Mouse (Mus musculus) heart, embryonic 15.5 days (tissue): ENCODE measurements around the gene Zfp691. TPM values are rescaled to one million over a fixed set of nuclear protein-coding genes. Genes with fewer than 3 reads are reported as not detected.
A peak's percentile ranks its signal among the peaks of the same experiment; 100 is the strongest.

ENCODE experiments used
- ATAC-seq: fragments of 200-750 bp; cut with Nextera tagmentation; replicated peaks from 2 replicates; pipeline ENCODE4 v1.8.0; 2017; ENCODE audit warnings: low read depth, moderate TSS enrichment; ENCODE audit not compliant: insufficient number of reproducible peaks, insufficient read depth, low FRiP score
- H3K27ac ChIP-seq: fragments of 300-500 bp; sonication (generic); 2 replicates; pipeline ENCODE4 v1.5.1; 2015; ENCODE audit warnings: mild to moderate bottlenecking, inconsistent platforms
- H3K27me3 ChIP-seq: fragments of 300-500 bp; sonication (generic); 2 replicates; pipeline ENCODE4 v1.6.1; 2015; ENCODE audit warnings: inconsistent platforms
- H3K36me3 ChIP-seq: fragments of 300-500 bp; sonication (generic); 2 replicates; pipeline ENCODE4 v1.6.1; 2015; ENCODE audit warnings: mild to moderate bottlenecking, inconsistent platforms
- H3K4me1 ChIP-seq: fragments of 300-500 bp; sonication (generic); replicated peaks from 2 replicates; pipeline ENCODE4 v1.6.1; 2015; ENCODE audit warnings: inconsistent platforms
- H3K4me2 ChIP-seq: fragments of 300-500 bp; sonication (generic); 2 replicates; pipeline ENCODE4 v1.6.1; 2015; ENCODE audit warnings: inconsistent platforms, mild to moderate bottlenecking, moderate library complexity
- H3K4me3 ChIP-seq: fragments of 300-500 bp; sonication (generic); 2 replicates; pipeline ENCODE4 v1.5.1; 2015; ENCODE audit warnings: mild to moderate bottlenecking, inconsistent platforms
- H3K9ac ChIP-seq: fragments of 300-500 bp; sonication (generic); 2 replicates; pipeline ENCODE4 v1.6.1; 2015; ENCODE audit warnings: mild to moderate bottlenecking, inconsistent platforms
- H3K9me3 ChIP-seq: fragments of 300-500 bp; sonication (generic); replicated peaks from 2 replicates; pipeline ENCODE4 v1.6.1; 2016; ENCODE audit warnings: inconsistent platforms
- WGBS: fragments of 180-500 bp; shearing (Covaris S2); methylation state at CpG from one replicate; pipeline ENCODE4 v1.1.7; 2015; ENCODE audit warnings: mixed read lengths; 5-methylcytosine and 5-hydroxymethylcytosine counted together
- microRNA counts: library from miRNA; unstranded; fragments of <30 nt; microRNA quantifications from one replicate; lab custom pipeline; 2016
- microRNA-seq: library from miRNA; unstranded; fragments of <30 nt; microRNA quantifications from one replicate; pipeline ENCODE4, GENCODE M21; 2016
- polyA plus RNA-seq: library from polyadenylated mRNA; unstranded; fragments of >200 nt; fragmentation: Nextera tagmentation; extraction: Ambion mirVana; gene quantifications from 2 replicates; pipeline ENCODE4 v1.2.1, GENCODE M21; 2015

Gene Zfp691
- polyA plus RNA-seq, 1 experiment from 2014 or later, result 10.6 TPM

DNA sequence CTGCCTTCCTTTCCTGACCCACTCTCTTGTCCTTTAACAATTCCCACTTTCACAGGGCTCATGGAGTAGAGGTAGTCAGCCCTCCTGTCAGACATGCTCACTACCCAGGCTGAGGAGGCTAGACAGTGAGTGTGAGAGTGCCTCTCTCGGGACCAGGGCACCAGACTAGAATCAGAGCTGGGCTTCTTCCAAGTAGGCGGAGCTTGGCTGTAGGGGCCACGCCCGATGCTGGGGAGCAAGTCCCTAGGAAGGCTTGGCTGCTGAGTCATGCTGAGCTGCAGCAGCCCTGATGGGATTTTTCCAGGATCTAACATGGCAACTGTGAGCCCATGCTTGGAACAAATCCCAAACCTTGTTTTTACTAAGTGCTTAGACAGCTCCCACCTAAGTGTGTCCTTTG is 52.7 kb downstream of the Zfp691 start:
- Histone ChIP-seq H3K4me1 (peaks cover 96% of the 10 kb centered on the region), H3K27me3 (no peaks in the 10 kb centered on the region), H3K9ac (no peak overlapping the region), H3K4me3 (no peak overlapping the region), H3K36me3 (peaks cover 22% of the 10 kb centered on the region), H3K4me2 (no peak overlapping the region), H3K27ac (peak overlapping the region; percentile 51), H3K9me3 (no peaks in the 10 kb centered on the region)
- WGBS, result 26% methylated on average over 4 of the region's 4 CpGs
- peak; percentile 61; the same call in 1 of the 2 replicates for ATAC-seq

DNA sequence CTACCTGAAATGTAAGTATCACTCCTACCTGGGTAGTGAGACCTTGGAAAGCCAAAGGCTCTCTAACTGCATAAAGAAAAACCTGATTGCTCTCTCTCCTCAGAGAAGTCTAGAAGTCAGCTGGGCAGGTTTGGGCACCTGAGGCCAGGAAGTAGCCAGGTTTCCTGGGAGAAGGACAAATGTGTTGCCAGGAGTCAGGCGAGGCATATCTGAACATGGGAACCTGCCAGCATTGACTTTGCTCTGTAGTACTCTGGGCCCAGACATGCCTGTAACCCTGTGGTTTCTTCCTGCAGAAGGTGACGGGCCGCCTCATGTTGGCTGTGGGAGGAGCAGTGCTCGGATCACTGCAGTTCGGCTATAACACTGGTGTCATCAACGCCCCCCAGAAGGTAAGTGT is 53.9 kb downstream of the Zfp691 start:
- Histone ChIP-seq H3K27ac (0 out of 2 replicates have a peak overlapping the region, but pooled peaks have one; percentile 51), H3K9ac (no peak overlapping the region), H3K36me3 (peaks cover 22% of the 10 kb centered on the region), H3K4me3 (no peak overlapping the region), H3K4me2 (no peak overlapping the region), H3K4me1 (peaks cover 96% of the 10 kb centered on the region), H3K9me3 (no peaks in the 10 kb centered on the region), H3K27me3 (no peaks in the 10 kb centered on the region)
- 74% methylated on average over 6 of the region's 6 CpGs for WGBS
- ATAC-seq, result no peak

MicroRNAs encoded within 50 kb of the gene (microRNA counts, 519-probe panel; counts per million panel counts)
- microRNA mmu-miR-1957 (lab: Ali Mortazavi, UCI), result 2,006 counts per million, percentile 23 among the panel's probes with 10 or more counts

Small RNA genes within 50 kb of the gene (microRNA-seq; reads per million reads assigned to microRNA genes)
- not detected for gene Mir1957a

Other genes with a start within 250 kb of the Zfp691 start
- gene Olfr1328, start 235.6 kb downstream of the Zfp691 start, polyA plus RNA-seq, result 0.04 TPM in 1 of 2 replicates, not detected in the other
- not detected in 2 replicates for gene Lao1, start 212.6 kb downstream of the Zfp691 start, polyA plus RNA-seq
- 119 and 127 TPM in 2 replicates for gene Slc2a1, start 65.5 kb downstream of the Zfp691 start, polyA plus RNA-seq
- gene Ermap, start 15.8 kb upstream of the Zfp691 start, polyA plus RNA-seq, result 0.69 and 2.9 TPM in 2 replicates
- 111 and 124 TPM in 2 replicates for gene Svbp, start 21.1 kb upstream of the Zfp691 start, polyA plus RNA-seq
- gene Tmem269, start 44.0 kb upstream of the Zfp691 start, polyA plus RNA-seq, result 0.16 TPM in 2 replicates
- gene AU022252, start 58.5 kb upstream of the Zfp691 start, polyA plus RNA-seq, result 23.9 and 24.4 TPM in 2 replicates
- 29.1 and 35.4 TPM in 2 replicates for gene P3h1, start 58.7 kb upstream of the Zfp691 start, polyA plus RNA-seq
- 0.23 TPM in 1 of 2 replicates, not detected in the other for gene Cldn19, start 81.2 kb upstream of the Zfp691 start, polyA plus RNA-seq
- gene Ybx1, start 120.4 kb upstream of the Zfp691 start, polyA plus RNA-seq, result 583 and 597 TPM in 2 replicates
- gene Ppih, start 146.4 kb upstream of the Zfp691 start, polyA plus RNA-seq, result 38.1 and 41.9 TPM in 2 replicates
- 2.7 and 3.2 TPM in 2 replicates for gene Ccdc30, start 241.3 kb upstream of the Zfp691 start, polyA plus RNA-seq
- gene Ppcs, start 248.2 kb upstream of the Zfp691 start, polyA plus RNA-seq, result 27.0 and 28.8 TPM in 2 replicates
- gene Zmynd12, start 248.6 kb upstream of the Zfp691 start, polyA plus RNA-seq, result 0.15 and 0.28 TPM in 2 replicates